In the genomic region with DNA sequence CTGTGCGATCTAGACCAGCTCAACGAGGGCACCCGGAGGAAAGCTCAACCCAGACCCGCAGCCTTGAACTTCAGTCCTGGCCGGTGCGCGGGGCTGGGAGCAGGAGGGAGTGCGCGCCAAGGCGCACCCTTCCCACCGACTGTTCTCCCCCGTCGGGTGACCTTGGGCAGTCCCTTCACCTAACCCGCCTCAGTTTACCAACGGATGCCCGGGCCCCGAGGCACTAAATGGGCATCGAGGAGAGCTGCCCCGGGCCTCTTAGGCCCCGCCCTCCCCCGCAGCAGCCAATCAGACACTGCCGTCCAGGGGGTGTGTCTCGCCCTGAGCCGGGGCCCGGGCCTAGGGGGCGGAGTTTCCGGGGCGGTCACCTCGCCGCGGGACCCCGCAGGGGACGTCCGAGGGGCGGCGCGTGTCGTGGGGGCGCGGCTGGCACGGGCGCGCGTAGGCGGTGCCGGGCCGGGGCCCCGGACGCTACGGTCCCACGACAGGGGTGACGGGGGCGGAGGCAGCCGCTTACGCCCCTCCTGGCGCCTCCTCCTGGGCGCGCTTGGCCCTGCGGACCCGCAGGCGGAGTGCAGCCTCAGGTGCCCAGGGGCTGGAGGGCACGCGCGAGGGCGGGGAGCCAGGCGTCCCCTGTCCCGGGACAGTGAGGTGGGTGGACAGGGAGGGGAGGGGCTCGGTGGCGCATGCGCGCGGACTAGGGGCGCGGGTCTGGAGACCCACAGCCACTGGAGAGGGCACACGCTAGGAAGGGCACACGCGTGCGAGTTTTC, we compare ENCODE assay signal across 8 mouse cellular contexts. TPM values are rescaled to one million over a fixed set of nuclear protein-coding genes. Genes with fewer than 3 reads are reported as not detected.
A peak's percentile ranks its signal among the peaks of the same experiment; 100 is the strongest.
DNase-seq lines count a peak whose midpoint lies in the region; ATAC-seq lines count a peak whose summit lies in the region.

No protein-coding gene starts in this region.

- H3K4me3 ChIP-seq in hindbrain, embryonic 12.5 days = peak overlapping the region; percentile 65

- peaks cover 80% of the 10 kb centered on the region for H3K27me3 ChIP-seq in hindbrain, embryonic 12.5 days

- no peaks in the 10 kb centered on the region for H3K9me3 ChIP-seq in hindbrain, embryonic 12.5 days (replicated peaks)

- peak overlapping the region; percentile 63 for H3K9ac ChIP-seq in hindbrain, embryonic 12.5 days

- no peaks in the 10 kb centered on the region for H3K36me3 ChIP-seq in hindbrain, embryonic 12.5 days

- WGBS in hindbrain, embryonic 12.5 days = under 1% methylated on average over 60 of the region's 78 CpGs

- DNase-seq in Muller cell, postnatal 12 days (ENCODE audit: inconsistent ontology term) = peak; percentile 95
- DNase-seq in cerebellum, postnatal 14 days = peak; percentile 67 to 71
- peak; percentile 66 to 77 for DNase-seq in frontal cortex, postnatal 14 days (ENCODE audit: low spot score in 2 of 2)
- DNase-seq in layer of hippocampus, postnatal 25 days (ENCODE audit: extremely low spot score in 1 of 2, low spot score in 1 of 2) = peak; percentile 54 to 62
- peak; percentile 96 for DNase-seq in lung, postnatal 14 days
- DNase-seq in retina, embryonic 14.5 days (ENCODE audit: low spot score) = peak; percentile 82
- peak; percentile 78 to 83 for DNase-seq in thymus, postnatal 36 days

- H3K4me1 ChIP-seq in hindbrain, embryonic 12.5 days = peaks cover 14% of the 10 kb centered on the region

- peak; percentile 85 for ATAC-seq in hindbrain, embryonic 12.5 days (ENCODE audit: low FRiP score)

- no peak overlapping the region for H3K27ac ChIP-seq in hindbrain, embryonic 12.5 days

- H3K4me2 ChIP-seq in hindbrain, embryonic 12.5 days (replicated peaks) = peak overlapping the region; percentile 82

RNA-seq across cellular contexts. Expression of a gene that starts 0.5 kb away (rescaled TPM):
- 1.0 and 1.1 TPM in 2 replicates for polyA plus RNA-seq in hindbrain, embryonic 12.5 days (2016; fragmentation: Nextera tagmentation; extraction: Ambion mirVana)
- total RNA-seq in layer of hippocampus, postnatal 25 days (2021) = 1 to 10 TPM; 3.1 to 3.3 TPM
